Mouse (Mus musculus): ENCODE measurements around the gene Atxn2.

GRCm38 (mm10) chr5:121817551-121817950 lies 106.4 kb downstream of the Atxn2 start:
- TF ChIP-seq POLR2A (IDR thresholded peaks at IDR 0.05; ENCODE audit: low read depth, low read length) (no peak), ZNF384 (IDR thresholded peaks at IDR 0.05; ENCODE audit: low read depth, low read length) (no peak), CTCF (conservative IDR thresholded peaks at IDR 0.05 in 1 of 2, IDR thresholded peaks at IDR 0.05 in 1 of 2; ENCODE audit: low read depth in 2 of 2, low read length in 2 of 2) (no peak), CHD2 (IDR thresholded peaks at IDR 0.05; ENCODE audit: low read length) (no peak), EP300 (IDR thresholded peaks at IDR 0.05; ENCODE audit: low read length) (no peak), TCF12 (IDR thresholded peaks at IDR 0.05; ENCODE audit: low read depth, low read length) (no peak), MAZ (IDR thresholded peaks at IDR 0.05; ENCODE audit: low read depth, low read length) (no peak), HCFC1 (IDR thresholded peaks at IDR 0.05; ENCODE audit: low read depth, low read length) (no peak), POLR2AphosphoS2 (IDR thresholded peaks at IDR 0.05; ENCODE audit: low read depth, low read length) (no peak), BHLHE40 (IDR thresholded peaks at IDR 0.05; ENCODE audit: low read depth, low read length) (no peak)

Data from CH12.LX (cell line).